Mouse (Mus musculus) forebrain, embryonic 16.5 days (tissue): ENCODE results near the gene Hsd17b14. TPM values are rescaled to one million over a fixed set of nuclear protein-coding genes. Genes with fewer than 3 reads are reported as not detected.

ENCODE experiments used
- ATAC-seq: fragments of 200-750 bp; cut with Nextera tagmentation; 2 replicates; pipeline ENCODE4 v1.8.0; 2017; ENCODE audit warnings: mild to moderate bottlenecking, moderate library complexity
- H3K27ac ChIP-seq: fragments of 300-500 bp; sonication (generic); 2 replicates; pipeline ENCODE4 v1.5.1; 2014; ENCODE audit warnings: low read length, control low read depth
- H3K27me3 ChIP-seq: fragments of 300-500 bp; sonication (generic); replicated peaks from 2 replicates; pipeline ENCODE4 v1.6.1; 2014; ENCODE audit warnings: low read length; ENCODE audit not compliant: control insufficient read depth, insufficient read depth
- H3K36me3 ChIP-seq: fragments of 300-500 bp; sonication (generic); 2 replicates; pipeline ENCODE4 v1.6.1; 2014; ENCODE audit not compliant: control insufficient read depth, insufficient read depth
- H3K4me1 ChIP-seq: fragments of 300-500 bp; sonication (generic); replicated peaks from 2 replicates; pipeline ENCODE4 v1.6.1; 2014; ENCODE audit warnings: low read length; ENCODE audit not compliant: control insufficient read depth, insufficient read depth
- H3K4me2 ChIP-seq: fragments of 300-500 bp; sonication (generic); 2 replicates; pipeline ENCODE4 v1.6.1; 2014; ENCODE audit warnings: mild to moderate bottlenecking, low read length, control low read depth
- H3K4me3 ChIP-seq: fragments of 300-500 bp; sonication (generic); replicated peaks from 2 replicates; pipeline ENCODE4 v1.5.1; 2014; ENCODE audit warnings: mild to moderate bottlenecking, low read length, control low read depth
- H3K9ac ChIP-seq: fragments of 300-500 bp; sonication (generic); replicated peaks from 2 replicates; pipeline ENCODE4 v1.6.1; 2014; ENCODE audit warnings: low read depth, low read length, control low read depth
- H3K9me3 ChIP-seq: fragments of 300-500 bp; sonication (generic); 2 replicates; pipeline ENCODE4 v1.6.1; 2016; ENCODE audit warnings: low read length; ENCODE audit not compliant: control insufficient read depth
- WGBS: fragments of 180-500 bp; shearing (Covaris S2); extraction: QIAGEN DNeasy Blood & Tissue Kit; methylation state at CpG from one replicate; pipeline ENCODE4 v1.1.7; 2014; 5-methylcytosine and 5-hydroxymethylcytosine counted together
- polyA plus RNA-seq: library from polyadenylated mRNA; unstranded; fragments of >200 nt; fragmentation: Nextera tagmentation; extraction: Ambion mirVana; gene quantifications from 2 replicates; pipeline ENCODE4 v1.2.1, GENCODE M21; 2015

Hsd17b14 gene
- polyA plus RNA-seq, 1 experiment from 2014 or later: not detected

DNA sequence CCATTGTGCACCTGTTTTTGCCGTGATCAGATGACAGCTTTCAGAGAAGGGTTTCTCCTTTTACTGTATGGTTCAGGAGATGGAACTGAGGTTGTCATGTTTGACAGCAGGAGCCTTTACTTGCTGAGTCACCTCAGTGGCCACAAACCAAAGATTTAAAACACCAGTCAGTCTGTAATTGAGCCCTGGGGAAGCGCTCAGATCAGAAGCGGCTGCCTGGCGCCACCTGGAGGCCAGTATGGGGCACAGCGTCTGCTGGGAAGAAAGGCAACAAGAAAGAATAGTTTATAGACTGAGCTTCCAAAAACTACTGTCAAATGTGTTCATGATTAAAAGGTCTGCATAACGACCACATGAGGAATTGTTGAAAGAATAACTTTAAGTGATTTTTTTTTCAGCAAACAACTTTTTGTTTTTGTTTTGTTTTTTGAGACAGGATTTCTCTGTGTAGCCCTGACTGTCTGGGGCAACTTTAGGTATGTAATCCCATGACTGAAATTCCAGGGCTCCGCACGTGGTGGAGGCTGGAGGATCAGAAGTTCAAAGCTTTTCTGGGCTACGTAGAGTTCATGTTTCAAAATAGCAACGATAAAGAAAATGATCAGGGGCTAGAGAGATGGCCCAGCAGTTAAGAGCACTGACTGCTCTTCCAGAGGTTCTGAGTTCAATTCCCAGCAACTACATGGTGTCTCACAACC, 38.6 kb downstream of the Hsd17b14 start:
- no peak overlapping the region for H3K9ac ChIP-seq
- H3K4me3 ChIP-seq: no peak overlapping the region

DNA sequence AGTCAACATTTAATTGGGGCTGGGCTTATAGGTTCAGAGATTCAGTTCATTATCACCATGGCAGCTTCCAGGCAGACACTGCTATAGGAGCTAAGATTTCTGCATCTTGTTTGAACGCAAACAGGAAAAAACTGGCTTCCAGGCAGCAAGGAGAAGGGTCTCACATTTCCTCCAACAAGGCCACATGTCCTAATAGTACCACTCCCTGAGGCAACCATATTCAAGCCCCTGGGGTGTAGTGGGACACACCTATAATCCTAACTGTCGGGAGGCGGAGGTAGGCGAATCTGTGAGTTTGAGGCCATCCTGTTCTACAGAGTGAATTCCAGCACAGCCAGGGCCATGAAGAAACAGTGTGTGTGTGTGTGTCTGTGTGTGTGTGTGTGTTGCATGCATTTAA, 40.5 kb downstream of the Hsd17b14 start:
- Histone ChIP-seq H3K9me3 (no peaks in the 10 kb centered on the region), H3K4me2 (no peak overlapping the region), H3K27me3 (no peaks in the 10 kb centered on the region), H3K4me1 (no peaks in the 10 kb centered on the region), H3K27ac (no peak overlapping the region), H3K9ac (no peak overlapping the region), H3K36me3 (no peaks in the 10 kb centered on the region), H3K4me3 (no peak overlapping the region)
- whole genome bisulfite sequencing: 88% methylated on average over 4 of the region's 4 CpGs
- ATAC-seq: no peak

More for the DNA sequence above, 38.6 kb downstream of the Hsd17b14 start:
- Histone ChIP-seq H3K27ac (no peak overlapping the region), H3K36me3 (no peaks in the 10 kb centered on the region), H3K27me3 (no peaks in the 10 kb centered on the region), H3K4me2 (no peak overlapping the region), H3K4me1 (peaks cover 9% of the 10 kb centered on the region), H3K9me3 (no peaks in the 10 kb centered on the region)
- WGBS: 26% methylated on average over 10 of the region's 10 CpGs
- no peak for ATAC-seq

DNA sequence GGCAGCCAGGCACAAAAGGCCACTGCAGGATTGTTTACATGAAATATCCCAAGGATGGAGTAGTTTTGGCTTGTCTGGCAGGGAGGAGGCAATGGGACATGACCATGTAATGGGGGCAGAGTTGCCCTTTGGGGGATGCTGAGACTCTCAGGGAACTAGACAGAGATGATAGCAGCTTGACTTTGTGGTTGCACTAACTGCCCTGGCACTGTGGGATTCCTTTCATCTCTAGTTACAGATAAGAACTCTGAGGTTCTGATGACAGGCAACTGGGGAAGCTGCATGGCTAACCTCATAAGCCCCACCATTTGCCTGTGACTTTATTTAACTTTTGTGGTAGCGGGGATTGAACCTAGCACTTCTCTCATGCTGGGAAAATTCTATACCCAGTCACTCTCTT, 41.4 kb downstream of the Hsd17b14 start:
- no peaks in the 10 kb centered on the region for H3K9me3 ChIP-seq
- H3K4me2 ChIP-seq: no peak overlapping the region
- H3K27ac ChIP-seq: no peak overlapping the region
- no peak overlapping the region for H3K4me3 ChIP-seq
- H3K36me3 ChIP-seq: no peaks in the 10 kb centered on the region
- no peaks in the 10 kb centered on the region for H3K27me3 ChIP-seq
- H3K4me1 ChIP-seq: no peaks in the 10 kb centered on the region
- no peak for ATAC-seq
- no peak overlapping the region for H3K9ac ChIP-seq
- 85% methylated on average over 1 of the region's 1 CpGs for WGBS

DNA sequence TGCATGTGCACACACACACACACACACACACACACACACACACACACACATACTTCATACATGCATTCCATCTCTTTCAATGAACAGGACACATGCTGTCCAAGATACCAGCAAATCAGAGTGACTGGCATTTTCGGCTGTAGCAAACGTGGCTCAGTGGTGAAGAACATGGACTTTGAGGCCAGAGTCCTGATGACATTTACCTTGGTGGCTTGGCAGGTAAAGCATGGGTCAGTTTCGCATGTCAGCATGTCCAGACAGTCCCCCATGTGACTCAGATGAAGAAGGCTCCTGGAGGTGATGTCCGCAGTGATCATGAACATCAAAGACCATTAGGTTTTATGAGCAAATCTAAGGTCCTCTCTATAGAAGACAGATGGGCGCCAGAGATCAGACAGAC, 42.3 kb downstream of the Hsd17b14 start:
- Histone ChIP-seq H3K27ac (no peak overlapping the region), H3K9me3 (no peaks in the 10 kb centered on the region)

DNA sequence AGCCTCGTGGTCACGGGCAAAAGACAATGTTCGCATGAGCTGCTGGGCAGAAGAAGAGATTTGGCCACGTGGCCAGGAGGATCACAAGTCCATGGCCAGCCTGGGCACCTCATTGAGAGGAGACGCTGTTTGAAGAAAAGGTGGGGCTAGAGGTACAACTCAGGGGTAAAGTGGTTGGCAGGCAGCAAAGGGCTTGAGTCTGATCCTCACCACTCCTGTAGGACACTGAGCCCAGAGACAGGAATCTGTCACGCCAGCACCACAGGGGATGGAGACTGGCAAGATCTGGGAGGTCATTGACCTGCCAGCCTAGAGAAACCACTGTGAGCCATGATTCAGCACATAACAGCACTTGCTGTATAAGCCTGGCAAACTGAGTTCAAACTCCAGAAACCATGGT, 42.8 kb downstream of the Hsd17b14 start:
- Histone ChIP-seq H3K9ac (no peak overlapping the region), H3K4me3 (no peak overlapping the region), H3K36me3 (no peaks in the 10 kb centered on the region), H3K4me1 (no peaks in the 10 kb centered on the region), H3K9me3 (no peaks in the 10 kb centered on the region), H3K27ac (no peak overlapping the region), H3K27me3 (no peaks in the 10 kb centered on the region), H3K4me2 (no peak overlapping the region)
- no peak for ATAC-seq
- WGBS: 90% methylated on average over 6 of the region's 6 CpGs

More for the DNA sequence above, 42.3 kb downstream of the Hsd17b14 start:
- Histone ChIP-seq H3K27me3 (no peaks in the 10 kb centered on the region), H3K9ac (no peak overlapping the region), H3K4me1 (no peaks in the 10 kb centered on the region), H3K36me3 (no peaks in the 10 kb centered on the region), H3K4me2 (no peak overlapping the region), H3K4me3 (no peak overlapping the region)
- WGBS: 87% methylated on average over 5 of the region's 5 CpGs
- no peak for ATAC-seq

DNA sequence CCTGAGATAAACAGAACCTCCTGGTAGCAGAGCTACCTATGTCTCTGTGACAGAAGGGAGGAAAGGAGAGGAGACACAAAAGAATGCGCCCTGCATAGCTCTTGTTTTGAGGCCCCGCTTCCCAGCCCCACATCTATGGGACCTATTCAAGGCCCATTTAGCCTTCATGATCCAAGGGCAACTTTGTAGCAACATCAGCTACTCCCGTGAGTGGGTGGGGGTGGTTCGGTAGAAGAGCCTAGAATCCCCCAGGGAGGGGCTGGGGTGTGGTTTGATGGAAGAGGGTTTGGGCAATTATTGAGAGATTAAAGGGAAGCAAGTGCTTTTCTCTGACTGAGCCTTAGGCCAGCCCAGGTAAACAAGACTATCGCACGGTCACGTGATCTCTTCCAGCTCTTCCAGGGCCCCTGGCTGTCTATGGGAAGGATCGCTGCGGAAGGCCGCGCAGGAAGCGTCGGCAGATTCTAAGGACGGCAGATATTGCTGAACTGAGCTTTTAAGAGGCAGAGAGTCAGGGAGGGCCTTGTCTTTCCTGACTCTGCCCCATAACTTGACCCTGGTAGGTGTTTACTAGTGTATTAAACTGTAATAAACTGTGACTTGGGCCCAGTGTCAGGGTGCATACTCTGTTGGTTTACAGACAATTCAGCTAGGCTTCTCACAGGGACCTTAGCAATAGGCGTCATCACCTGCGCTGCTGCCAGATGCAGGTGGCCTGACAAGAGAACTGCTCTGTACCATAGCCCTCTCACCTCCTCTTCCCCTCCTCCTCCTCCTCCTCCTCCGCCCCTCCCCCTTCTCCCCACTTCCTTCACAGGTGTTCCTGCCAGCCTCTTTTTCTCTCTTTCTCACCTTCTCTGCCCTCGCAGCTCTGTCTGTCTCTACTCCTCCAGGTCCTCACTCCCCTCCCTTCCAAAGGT, 44.5 kb downstream of the Hsd17b14 start:
- no peaks in the 10 kb centered on the region for H3K4me1 ChIP-seq
- no peaks in the 10 kb centered on the region for H3K9me3 ChIP-seq
- ATAC-seq: no peak
- H3K27me3 ChIP-seq: no peaks in the 10 kb centered on the region
- H3K9ac ChIP-seq: no peak overlapping the region
- H3K27ac ChIP-seq: no peak overlapping the region
- WGBS: 57% methylated on average over 18 of the region's 18 CpGs
- H3K36me3 ChIP-seq: no peaks in the 10 kb centered on the region
- no peak overlapping the region for H3K4me2 ChIP-seq
- H3K4me3 ChIP-seq: no peak overlapping the region

DNA sequence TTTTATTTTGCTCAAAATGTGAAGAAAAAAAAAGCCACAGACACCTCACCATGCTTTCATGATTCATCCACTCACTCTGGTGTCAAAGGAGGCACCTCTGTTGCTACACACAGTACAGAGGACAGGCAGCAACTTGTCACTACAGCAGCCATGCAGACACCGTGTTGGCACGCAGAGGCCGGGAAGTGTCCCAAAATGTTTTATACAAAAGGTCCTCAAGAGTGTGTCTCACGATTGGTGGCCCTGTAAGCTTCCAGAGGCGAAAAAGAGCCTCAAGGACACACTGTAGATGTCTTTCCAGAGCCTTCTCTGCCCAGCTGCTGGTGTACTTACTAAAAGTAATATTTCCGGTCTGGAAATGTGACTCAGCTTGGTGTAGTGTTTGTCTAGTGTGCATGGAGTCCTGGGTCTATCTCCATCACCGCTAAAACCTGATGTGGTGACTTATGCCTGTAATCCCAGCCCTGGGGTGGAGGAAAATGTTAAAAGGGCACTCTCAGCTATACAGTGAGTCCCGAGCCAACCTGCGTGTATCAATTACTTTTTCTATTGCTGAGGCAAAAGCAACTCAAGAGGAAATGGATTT, 51.1 kb downstream of the Hsd17b14 start:
- Histone ChIP-seq H3K9ac (no peak overlapping the region), H3K36me3 (no peaks in the 10 kb centered on the region), H3K27me3 (no peaks in the 10 kb centered on the region), H3K27ac (no peak overlapping the region), H3K9me3 (no peaks in the 10 kb centered on the region), H3K4me1 (no peaks in the 10 kb centered on the region), H3K4me2 (no peak overlapping the region), H3K4me3 (no peak overlapping the region)
- WGBS: 78% methylated on average over 9 of the region's 9 CpGs
- no peak for ATAC-seq

DNA sequence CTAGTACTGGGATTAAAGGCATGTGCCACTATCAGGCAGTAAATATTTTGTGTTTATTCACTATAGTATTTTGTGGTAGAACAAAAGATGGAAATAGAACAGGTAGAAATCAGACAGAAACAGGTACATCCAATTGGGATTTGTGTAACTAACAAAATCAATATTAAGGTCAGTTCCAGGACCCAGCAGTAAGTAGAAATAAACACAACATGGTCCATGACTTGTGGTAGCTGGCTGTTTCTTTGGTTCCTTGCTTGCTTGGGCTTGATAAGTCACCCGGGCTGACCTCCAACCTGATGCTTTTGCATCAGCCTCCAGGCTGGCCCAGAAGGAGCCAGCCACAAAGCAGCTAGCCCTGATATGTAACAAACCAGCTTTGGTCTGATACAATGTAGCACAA, 54.8 kb downstream of the Hsd17b14 start:
- Histone ChIP-seq H3K27me3 (no peaks in the 10 kb centered on the region), H3K9me3 (no peaks in the 10 kb centered on the region), H3K4me1 (no peaks in the 10 kb centered on the region), H3K27ac (no peak overlapping the region), H3K4me2 (no peak overlapping the region), H3K9ac (no peak overlapping the region), H3K36me3 (no peaks in the 10 kb centered on the region), H3K4me3 (no peak overlapping the region)
- 73% methylated on average over 1 of the region's 1 CpGs for WGBS
- ATAC-seq: no peak

DNA sequence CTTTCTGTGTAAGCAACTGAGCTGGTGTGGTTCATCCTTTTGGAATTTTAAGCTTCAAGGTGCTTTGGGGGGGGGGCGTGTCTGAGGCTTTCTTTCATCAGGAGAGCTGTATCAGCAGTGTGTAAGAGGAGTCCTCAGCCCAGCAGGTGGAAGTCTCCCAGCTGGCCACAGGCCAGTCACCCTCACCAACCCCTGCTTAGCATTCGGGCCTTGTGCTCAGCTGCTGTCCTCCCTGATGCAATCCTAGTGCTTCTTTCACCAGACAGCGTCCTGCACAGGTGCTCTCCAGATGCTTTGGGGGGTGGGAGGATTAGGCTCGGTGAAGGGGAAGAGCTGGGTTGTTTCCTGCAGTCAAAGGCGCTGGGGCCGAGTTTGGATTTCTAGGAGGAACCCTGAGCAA, 61.6 kb downstream of the Hsd17b14 start:
- H3K9me3 ChIP-seq: no peaks in the 10 kb centered on the region
- WGBS: 17% methylated on average over 6 of the region's 6 CpGs

More for the DNA sequence above, 61.6 kb downstream of the Hsd17b14 start:
- H3K4me2 ChIP-seq: no peak overlapping the region
- peaks cover 3% of the 10 kb centered on the region; the same call in 1 of the 2 replicates for H3K4me1 ChIP-seq
- no peak overlapping the region for H3K27ac ChIP-seq
- no peak overlapping the region for H3K4me3 ChIP-seq
- no peak overlapping the region for H3K9ac ChIP-seq
- ATAC-seq: no peak
- H3K27me3 ChIP-seq: peaks cover 20% of the 10 kb centered on the region
- no peaks in the 10 kb centered on the region for H3K36me3 ChIP-seq
